Mouse (Mus musculus) kidney, postnatal 25 days (tissue): ENCODE data around the gene Tlk1.

ENCODE experiments used
- DNase-seq, 2 experiments: peaks; one replicate each; pipeline ENCODE4 v3.0.0; 2021; ENCODE audit warnings: mixed read lengths in 2 of 2

Tlk1 gene

DNA sequence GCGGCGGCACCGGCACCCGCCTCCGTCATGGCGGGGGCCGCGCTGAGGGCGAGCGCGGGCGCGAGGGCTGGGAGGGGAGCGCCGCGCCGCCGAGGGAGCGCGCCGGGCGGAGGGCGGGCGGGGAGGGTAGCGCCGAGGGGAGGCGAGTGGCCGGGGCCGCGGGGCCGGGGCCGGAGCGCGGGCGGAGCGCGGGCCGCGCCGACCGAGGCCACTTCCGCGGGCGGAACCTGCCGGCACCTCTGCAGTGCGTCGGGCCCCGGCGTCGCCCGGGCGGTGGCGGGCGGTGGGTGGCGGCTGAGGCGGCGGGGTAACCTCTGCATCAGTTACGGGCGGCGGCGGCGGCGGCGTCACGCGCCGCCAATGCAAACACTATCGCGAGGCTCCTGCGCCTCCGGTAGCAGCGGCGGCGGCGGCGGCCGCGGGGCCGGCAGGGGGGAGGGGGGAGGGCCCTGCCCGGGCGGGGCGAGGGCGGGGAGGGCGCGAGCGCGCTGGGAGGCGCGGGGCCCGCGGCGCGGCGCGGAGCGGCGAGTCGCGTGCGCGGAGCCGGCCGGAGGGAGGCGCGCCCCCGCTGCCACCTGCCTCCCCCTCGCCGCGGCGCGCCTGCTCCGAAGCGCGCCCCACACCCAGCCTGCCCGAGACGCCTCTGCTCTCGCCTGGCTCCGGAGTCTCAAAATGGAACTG lies at the start of gene Tlk1:
TSS of gene Tlk1 (minus strand) at position 358 of the 681 bp plus-strand sequence.
- DNase-seq: peak; percentile 81 to 93

DNA sequence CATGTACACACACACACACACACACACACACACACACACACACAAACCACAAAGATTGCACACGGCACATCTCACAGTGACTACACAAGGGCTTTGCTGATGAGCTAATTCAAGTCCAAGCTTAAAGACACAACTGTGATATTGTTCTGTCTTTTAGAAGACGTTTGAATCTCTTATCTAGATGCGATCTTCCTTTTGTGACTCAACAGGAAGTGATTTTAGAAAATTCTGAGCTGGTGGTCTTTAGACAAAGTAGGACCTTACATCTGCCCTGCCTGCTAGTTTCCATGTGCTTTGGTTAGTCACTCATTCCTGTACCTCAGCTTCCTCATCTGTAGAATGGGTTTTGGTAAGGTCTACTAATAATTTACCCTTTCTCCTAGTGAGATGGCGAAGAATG lies 49.6 kb upstream of the Tlk1 start:
- DNase-seq: no peak

DNA sequence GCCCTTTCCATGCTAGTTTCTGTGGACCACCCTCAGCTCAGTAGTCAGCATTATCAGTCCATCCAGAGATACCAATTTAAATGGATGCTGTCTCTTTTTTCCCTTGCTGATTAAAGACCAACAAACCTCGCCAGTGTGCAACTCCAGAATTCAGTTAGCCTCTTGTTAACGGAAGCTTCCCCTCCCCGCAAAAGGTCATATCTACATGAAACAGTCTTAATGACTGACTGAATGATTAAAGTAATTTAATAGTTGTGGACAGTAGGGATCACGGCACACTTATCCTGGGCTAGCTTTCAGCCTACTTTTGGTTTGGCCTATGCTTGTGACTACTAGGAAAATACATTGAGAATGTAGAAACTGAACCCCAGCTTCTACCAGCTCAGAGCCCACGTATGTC lies 47.6 kb upstream of the Tlk1 start:
- no peak for DNase-seq

DNA sequence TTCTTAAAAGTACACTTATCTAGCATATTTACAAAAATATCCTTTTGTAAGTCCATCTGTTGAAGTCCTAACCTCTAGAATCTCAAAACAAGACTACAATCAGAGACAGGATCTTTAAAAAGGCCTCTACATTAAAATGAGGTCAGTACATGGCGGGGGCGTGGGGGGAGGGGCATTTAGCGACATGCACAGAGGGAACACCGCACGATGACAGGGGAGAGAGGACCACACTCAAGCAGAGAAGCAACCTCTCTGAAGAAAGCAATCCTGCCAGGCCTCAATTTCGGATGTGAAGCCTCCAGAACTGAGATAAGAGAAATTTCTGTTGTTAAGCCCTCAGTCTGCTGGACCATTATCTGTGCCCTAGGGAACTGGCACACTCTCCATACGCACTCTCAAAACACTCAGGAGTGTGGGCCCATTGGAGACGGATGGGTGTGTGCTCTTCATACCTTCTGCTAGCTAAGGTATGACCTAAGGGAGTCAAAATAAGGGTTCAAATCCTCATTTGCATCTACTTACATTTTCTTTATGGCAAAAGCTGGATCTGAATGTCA lies 46.0 kb upstream of the Tlk1 start:
- DNase-seq: no peak

DNA sequence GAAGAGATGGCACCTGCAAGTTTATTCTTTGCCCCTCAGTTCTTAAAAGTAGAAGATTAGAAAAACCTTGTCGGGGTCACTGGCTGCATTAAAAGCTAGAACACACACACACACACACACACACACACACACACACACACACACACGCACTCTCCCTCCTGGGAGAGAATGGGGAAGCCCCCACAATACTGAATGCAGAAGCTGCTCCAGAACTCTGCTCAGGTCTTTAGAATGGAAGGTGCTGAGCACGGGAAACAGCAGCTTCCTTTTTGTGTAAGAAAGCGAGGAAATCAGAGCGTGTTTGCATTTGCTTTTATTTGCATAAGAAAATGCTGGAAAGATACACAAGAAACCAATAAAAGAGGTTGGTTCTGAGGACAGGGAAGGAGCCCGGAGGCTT lies 45.3 kb upstream of the Tlk1 start:
- no peak for DNase-seq

DNA sequence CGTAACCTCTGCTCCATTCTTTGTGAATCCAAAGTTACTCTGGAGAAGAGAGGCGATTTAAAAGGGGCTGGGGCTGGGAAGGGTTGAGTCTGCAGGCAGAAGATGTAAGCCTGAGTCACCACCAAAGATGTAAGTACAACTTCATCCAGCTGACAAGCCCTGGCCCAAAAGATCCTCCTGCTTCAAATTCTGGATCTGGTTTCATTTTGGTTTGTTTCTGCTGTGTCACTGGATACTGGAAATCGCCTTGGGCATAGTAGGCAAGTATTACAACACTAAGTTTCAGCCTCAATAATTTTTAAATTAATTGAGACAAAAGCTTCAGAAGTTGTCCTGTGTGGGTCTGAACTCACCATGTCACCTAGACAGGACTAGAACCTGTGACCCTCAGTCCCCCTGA lies 43.6 kb upstream of the Tlk1 start:
- no peak for DNase-seq

DNA sequence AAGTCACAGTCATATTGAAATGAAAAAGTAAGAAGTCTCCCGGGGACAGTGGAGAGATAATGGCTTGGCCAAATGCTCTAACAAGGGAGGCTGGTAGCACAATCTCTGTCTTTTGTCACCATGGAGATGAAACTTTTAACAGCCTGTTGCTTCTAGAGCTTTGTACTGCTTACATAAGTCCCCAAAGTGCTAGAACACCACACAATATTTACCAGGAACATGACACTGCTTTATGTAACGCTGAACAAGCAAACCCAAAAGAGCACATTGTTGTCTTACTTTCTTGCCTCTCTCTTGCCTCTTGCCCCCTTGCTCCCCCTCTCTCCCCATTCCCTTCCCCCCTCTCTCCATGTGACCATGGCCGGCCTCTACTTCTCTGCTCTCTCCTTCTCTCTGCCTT lies 41.7 kb upstream of the Tlk1 start:
- no peak for DNase-seq

DNA sequence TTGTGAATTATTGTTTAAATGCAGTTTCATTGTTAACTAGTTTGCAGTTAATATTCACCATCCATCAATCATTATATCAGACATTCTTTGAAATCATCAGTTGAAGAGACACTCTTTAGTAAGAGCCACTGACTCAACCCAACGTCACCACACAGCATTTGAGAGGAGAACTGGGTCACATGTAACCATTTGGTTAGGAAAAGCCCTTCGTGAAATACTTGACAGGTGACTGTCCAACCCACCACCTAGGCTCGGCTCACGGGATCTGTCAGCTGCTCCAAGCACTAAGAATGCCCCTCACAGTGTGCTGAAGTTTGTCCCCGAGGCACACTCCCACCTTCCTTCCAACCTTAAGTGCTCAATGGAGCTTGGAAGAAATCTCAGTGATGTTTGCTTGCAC lies 37.4 kb upstream of the Tlk1 start:
- peak; percentile 59 to 85 for DNase-seq

DNA sequence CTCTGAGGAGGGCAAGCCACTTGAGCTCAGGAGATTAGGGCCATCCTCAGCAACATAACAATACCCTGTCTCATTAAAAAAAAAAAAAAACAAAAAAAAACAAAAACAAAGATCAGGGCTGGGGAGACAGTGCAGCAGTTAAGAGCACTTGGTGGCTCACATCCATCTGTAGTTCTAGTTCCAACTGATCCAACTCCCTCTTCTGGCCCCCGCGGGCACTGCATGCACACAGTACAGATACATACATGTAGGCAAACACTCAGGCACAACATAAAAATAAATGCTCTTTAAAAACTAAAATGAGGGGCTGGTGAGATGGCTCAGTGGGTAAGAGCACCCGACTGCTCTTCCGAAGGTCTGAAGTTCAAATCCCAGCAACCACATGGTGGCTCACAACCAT lies 34.2 kb upstream of the Tlk1 start:
- DNase-seq: no peak

DNA sequence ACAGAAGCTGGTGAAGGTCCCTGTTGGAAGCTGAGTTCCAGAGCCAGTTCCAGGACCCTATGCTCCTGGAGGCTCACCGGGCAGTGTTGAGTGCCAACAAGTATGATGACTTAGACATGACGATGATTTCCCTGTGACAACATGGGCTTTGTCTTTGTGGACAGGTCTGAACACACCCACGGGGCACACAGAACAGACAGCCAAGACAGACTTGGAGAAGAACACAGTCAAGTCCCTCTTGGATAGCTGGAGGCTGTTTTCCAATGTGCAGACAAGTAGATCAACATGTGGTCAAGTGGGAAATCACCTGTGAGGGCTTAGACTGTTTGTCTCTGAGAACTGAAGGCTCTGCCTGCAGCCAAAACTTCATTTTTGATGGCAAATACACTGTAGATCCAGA lies 31.4 kb upstream of the Tlk1 start:
- DNase-seq: no peak

DNA sequence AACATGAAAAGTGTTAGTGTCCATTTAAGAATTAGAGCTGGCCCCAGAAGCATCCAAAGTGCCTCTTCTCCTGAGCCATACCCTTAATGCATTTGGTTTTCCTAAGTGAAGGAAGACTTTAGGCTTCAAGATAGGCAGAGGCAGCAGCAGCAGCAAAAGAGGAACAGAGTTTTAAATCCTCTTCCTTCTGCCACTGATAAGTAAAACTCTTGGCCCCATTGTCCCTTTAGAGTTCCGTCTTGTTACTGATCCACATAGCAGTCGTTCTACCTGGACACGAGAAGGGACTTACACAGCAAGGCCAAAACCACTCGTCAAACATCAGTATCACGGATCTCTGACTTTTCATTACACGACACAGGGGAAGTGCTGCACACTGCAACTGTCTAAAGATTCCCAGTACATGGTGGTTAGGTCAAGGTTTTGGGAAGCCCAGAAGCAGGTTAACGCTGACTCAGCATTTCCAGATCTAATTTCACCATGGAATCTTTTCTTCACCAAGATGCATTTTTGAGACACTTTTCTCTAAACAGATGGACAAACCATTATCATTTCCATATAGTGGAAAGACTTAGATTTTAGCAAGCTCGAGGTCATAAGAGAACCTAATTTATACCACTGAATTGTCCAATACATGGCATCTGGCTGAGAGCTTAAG lies 28.8 kb upstream of the Tlk1 start:
- DNase-seq: no peak

DNA sequence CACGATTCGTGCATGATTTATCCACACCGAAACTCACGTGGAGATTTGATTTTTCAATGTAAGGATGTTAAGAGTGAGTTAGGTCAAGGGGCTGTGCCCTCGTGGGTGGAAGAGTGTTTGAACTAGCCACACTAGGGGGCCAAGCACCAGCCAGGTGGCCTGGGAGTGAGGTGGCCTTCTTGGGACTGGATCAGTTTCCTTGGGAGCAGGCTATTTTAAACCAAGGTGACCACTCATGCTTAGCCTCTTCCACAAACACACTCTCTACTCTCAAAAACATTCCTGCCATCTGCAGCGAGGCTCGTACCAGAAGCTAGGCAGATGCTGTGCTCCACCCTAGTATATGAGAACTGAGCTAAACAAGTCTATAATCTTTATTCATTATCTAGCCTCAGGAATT lies 27.8 kb upstream of the Tlk1 start:
- DNase-seq: no peak

DNA sequence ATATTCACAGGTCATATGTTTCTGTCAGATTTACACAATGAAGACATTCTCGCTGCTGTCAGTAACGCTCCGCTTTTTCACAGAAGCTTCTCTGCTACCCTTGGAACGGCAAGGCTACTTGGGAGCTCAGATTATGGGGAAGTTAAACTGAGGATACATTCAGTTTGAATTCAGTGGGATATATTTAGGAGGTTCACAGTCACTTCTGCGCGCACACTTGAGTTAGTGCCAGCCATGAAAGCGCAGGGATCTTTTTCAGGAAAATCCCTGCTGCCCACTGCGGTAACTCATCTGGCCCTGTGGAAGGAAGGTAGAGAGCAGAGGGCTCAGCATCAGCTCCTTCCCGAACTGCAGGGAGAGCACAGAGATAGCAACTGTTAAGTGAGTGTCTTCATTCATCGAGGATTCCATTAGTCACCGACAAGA lies 27.3 kb upstream of the Tlk1 start:
- no peak for DNase-seq

DNA sequence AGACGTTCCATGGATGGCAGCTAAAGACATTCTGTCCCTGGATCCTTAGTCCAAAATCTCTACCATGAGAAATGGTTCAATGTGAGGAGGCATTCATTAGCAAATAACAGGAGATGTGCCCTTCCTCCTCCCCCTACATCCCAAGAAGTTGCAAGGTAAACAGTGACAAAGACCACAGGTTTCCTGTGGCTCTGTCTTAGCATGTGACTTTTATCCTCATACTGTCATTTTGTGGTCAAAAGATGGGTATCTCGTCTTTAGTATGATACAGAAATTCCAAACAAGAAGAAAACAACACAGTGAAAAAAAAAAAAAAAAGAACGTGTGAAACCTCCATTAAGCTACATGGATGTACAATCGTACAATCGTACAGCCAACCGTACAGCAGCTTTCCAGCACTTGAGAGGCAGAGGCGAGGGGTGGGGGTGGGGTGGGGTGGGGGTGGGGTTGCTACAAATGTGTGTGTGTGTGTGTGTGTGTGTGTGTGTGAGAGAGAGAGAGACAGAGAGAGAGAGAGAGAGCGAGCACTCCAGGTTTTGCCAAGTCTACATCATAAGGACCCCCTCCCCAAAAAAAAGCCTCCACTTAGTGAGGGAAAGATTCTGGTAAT lies 26.8 kb upstream of the Tlk1 start:
- DNase-seq: no peak

DNA sequence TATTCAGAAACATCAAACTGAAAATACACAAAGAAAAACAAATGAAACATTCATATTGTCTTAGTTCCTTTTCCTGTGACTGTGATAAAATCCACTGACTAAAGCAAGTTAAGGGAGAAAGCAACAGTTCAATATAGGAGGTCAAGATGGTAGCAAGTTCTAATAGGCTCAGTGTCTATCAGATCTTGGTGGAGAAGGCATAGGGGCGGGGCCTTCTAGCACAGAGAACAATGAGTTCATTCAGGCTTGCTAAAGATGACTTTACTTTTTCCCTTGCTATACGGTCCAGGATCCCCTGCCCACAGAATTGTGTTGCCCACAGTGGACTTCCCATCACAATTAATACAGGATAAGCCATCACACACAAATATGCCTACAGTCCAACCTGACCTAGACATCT lies 20.3 kb upstream of the Tlk1 start:
- no peak for DNase-seq

DNA sequence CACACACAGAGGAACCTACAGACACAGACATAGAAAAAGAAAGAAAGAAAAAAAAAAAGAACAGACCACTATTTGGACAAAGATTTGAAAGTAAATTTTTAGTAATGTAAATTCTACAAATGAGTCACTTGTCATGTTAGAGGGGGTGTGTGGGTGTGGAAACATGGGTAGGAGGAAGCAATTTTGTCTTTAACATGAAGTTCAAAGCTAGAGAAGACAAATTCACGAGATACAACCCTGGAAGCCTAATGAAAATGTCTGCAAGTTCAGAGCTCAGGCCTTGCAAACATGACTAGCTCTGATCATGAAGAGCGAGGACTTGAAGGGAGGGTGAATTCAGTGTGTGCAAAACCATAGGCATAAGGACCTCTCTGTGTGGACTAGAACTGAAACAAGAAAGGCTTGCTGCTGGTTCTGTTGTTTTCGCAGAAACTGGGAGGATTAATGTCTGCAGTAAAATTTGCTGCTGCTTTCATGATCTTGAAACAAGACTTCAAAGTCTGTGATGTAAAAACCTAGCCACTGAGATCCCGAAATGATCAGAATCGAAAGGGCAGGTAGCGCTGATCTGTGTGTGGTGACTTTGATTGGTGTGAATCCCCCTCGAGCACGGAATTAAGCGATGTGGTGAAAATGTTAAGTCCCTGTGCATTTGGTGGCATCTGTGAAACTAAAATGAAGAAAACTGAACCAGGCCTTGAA lies 19.3 kb upstream of the Tlk1 start:
- DNase-seq: no peak

DNA sequence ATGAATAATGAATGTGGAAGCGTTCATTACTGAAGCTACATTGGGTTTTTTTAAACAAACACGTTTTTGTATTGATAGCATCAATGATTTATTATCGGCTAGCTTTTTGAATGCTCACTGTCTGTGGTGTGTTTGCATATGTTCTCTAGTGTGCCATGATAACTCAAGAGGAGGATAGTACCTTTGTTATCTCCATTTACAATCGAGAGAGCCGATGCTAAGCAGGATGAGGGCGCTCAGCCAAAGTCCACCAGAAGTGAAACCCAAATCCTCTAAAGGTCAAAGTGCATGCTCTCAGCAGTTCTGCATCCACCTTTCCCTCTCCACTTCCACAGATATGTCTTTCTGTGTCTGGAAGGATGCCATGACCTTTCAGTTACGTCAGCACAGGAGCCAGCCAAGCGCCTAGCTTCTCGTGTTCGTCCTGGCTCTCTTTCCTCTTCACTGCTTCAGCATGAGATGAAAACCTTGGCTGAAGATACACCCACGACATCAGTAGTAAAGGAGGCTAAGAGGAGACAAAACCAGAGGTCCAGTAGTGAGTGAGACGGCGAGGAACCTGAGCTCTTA lies 16.6 kb upstream of the Tlk1 start:
- DNase-seq: peak; percentile 79 to 85

DNA sequence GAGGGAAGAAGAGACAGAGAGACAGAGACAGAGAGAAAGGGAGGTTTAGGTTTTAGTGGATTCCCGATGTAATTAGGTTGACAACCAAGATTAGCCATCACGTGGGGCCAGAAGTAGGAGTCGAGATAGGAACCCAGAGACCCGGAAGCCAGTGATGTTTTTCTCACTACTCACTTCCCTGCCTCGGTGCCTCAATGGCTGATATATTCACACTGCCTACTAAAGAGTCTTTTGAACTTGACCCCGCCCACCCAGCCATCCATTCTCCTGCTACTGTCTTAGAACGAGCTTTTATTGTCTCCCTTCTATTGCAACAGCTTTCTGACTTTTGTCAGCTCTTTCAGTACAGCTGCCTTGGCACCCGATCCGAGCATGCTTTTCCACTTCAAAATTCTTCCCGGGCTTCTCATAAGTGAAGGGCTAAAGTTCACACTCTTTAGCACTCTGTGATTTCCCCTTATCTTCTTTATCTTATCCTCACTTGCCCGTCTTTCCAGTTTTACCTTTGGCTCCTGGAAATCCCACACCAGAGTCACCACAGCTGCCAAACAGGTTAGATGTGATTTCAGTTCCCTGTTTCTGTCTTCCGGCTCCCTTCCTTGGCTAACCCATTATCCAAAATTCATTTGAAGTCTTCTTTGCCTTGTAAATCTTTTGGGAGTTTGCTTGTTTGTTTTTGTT lies 13.1 kb upstream of the Tlk1 start:
- DNase-seq: peak; percentile 22 to 37

DNA sequence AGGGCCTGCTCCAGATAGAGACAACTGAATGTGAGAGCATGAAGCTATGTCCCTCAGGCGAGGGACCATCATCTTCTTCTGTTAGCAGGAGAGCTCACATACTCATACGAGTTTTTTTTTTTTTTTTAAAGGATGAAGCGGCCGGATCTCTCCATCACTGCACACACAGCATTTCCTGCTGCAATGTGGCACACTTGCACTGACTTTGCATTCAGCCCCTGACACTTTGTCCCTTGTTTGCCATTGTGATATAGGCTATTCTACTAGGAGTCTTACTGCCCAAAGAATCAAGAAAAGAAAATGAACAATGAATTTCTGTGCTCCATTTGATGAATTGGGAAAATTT lies 10.8 kb upstream of the Tlk1 start:
- DNase-seq: no peak

DNA sequence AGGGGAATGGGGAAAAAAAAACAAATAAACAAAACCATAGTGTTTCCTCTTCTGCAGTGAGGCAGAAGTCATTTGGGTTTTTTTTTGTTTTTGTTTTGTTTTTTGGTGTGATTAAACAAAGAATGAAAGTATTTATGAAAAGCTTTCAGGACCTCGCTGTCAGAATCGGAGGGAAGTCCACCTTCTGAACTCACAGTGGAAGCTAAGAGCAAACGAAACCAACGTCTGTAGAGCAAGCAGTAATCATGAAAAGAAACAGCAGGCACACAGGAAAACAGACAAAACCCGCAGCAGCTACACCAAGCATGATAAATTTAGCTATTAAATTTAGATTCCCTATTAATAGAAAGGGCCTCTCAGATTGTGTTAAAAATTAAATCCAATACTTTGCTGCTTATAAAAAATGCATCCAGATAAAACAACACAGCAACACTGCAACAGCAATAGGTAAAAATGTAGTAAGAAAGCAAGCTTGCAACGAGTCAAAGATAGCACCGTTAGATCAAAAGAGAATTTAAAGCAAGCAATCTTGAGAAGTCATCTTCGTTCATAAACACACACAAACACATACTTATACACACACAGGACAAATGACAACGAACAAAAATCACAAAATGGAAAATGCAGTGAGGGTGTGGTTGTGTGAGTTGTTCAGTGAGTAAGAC lies 10.2 kb upstream of the Tlk1 start:
- DNase-seq: no peak

DNA sequence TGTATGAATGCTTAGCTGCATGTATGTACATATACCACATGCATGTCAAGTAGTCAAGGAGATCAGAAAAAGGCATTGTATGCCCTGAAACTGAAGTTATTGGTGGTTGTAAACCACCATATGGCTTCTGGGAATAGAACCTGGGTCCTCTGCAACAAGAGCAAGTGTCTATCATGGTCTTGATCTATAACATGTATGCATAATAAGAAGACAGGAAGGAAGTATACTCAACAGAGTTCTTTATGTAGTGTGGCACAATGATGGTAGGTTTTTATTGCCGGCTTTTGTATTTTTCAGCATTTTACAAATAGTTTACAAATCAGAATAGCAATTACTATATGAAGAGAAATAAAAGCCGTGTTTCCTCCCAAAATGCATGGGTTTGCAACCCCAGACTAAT lies 9.7 kb upstream of the Tlk1 start:
- no peak for DNase-seq

DNA sequence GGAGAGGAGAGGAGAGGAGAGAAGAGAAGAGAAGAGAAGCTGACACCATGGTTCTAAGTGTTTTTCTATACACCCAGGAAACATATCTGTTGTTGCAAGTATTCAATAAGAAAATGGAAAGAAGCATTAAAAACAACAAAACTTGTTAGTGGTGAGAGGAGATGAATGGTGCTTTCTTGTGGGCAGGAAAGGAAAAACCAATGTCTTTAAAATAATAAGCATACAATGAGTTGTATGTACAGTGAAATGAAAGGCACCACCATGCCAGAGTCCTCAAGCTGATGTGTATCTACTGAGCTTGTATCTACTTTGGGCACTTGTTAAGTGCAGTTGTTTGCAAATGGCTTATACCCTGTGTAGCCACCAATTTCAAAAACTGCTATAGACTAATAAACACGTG lies 7.7 kb upstream of the Tlk1 start:
- no peak for DNase-seq
